ENCODE assay signal across 9 mouse cellular contexts in the genomic region with DNA sequence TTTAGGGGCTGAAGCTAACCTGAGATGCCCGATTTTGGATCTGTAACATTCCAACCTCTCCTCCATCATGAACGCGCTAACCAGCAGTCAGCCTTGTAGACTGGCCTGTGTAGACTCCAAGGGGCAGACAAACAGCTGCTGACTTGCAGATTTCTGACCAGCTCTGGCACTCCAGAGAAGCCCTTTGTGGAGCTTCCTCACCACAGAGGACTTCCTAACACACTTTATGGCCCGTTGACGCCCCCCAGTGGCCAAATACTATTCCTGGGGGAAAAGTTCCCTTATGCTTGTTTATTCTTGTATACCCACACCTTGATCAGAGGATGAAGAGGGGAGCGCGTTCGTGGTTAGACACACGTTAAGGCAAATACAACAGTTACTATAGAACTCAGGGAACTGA. TPM values are rescaled to one million over a fixed set of nuclear protein-coding genes. Genes with fewer than 3 reads are reported as not detected.
DNase-seq lines count a peak whose midpoint lies in the region; ATAC-seq and TF ChIP-seq lines count a peak whose summit lies in the region.
"Had no signal": no experiment of that assay in that cellular context is flagged by ENCODE, and none has a peak within 500 bp of the region (broad histone marks: within the 10 kb centered on the region; RNA-seq: fewer than 3 reads in every experiment).

No protein-coding gene starts in this region.

- no peak for ATAC-seq in hindbrain, postnatal 0 days
- ATAC-seq in hindbrain, embryonic 12.5 days (ENCODE audit: low FRiP score), result no peak
- no peak for ATAC-seq in heart, embryonic 16.5 days (replicated peaks; ENCODE audit: extremely low read depth, insufficient read depth, low FRiP score)

- no peak for TF ChIP-seq POLR2A in myocyte (IDR thresholded peaks at IDR 0.05; ENCODE audit: insufficient read length, low read depth)

- no peaks in the 10 kb centered on the region for H3K4me1 ChIP-seq in hindbrain, postnatal 0 days (ENCODE audit: insufficient read depth, low read length)
- no peaks in the 10 kb centered on the region for H3K4me1 ChIP-seq in hindbrain, embryonic 12.5 days
- peaks cover 7 to 20% of the 10 kb centered on the region in 2 experiments; a peak in 3 of 4 replicates for H3K4me1 ChIP-seq in ES-E14 (ENCODE audit: control insufficient read depth in 2 of 2, insufficient read depth in 2 of 2, low read length in 2 of 2, poor library complexity in 1 of 2)
- H3K4me1 ChIP-seq in heart, embryonic 16.5 days (ENCODE audit: control insufficient read depth, insufficient read depth, low read length), result peaks cover 8% of the 10 kb centered on the region

- no peaks in the 10 kb centered on the region for H3K27me3 ChIP-seq in hindbrain, postnatal 0 days (ENCODE audit: insufficient read depth, low read length)
- no peaks in the 10 kb centered on the region for H3K27me3 ChIP-seq in hindbrain, embryonic 12.5 days
- no peaks in the 10 kb centered on the region for H3K27me3 ChIP-seq in heart, embryonic 16.5 days (ENCODE audit: control insufficient read depth, insufficient read depth, low read length)
- H3K27me3 ChIP-seq in myocyte (ENCODE audit: control insufficient read depth, insufficient read depth, insufficient read length), result no peaks in the 10 kb centered on the region
- H3K27me3 ChIP-seq: limb, embryonic 13.5 days had no signal

- peak; percentile 43 for TF ChIP-seq CTCF in hindbrain, postnatal 0 days (IDR thresholded peaks at IDR 0.05; ENCODE audit: low read depth)

- no peaks in the 10 kb centered on the region for H3K9me3 ChIP-seq in hindbrain, postnatal 0 days (ENCODE audit: low read length)
- H3K9me3 ChIP-seq in hindbrain, embryonic 12.5 days (replicated peaks), result no peaks in the 10 kb centered on the region
- H3K9me3 ChIP-seq in ES-E14 (ENCODE audit: control insufficient read depth, insufficient read depth, low read depth, low read length), result no peaks in the 10 kb centered on the region
- no peaks in the 10 kb centered on the region for H3K9me3 ChIP-seq in heart, embryonic 16.5 days (replicated peaks; ENCODE audit: control insufficient read depth, low read length)
- H3K9me3 ChIP-seq: limb, embryonic 13.5 days had no signal

- H3K4me3 ChIP-seq in hindbrain, postnatal 0 days (ENCODE audit: low read length), result no peak overlapping the region
- no peak overlapping the region for H3K4me3 ChIP-seq in hindbrain, embryonic 12.5 days
- H3K4me3 ChIP-seq in ES-E14 (ENCODE audit: insufficient read depth in 1 of 2, low read depth in 1 of 2, low read length in 2 of 2, poor library complexity in 1 of 2, severe bottlenecking in 1 of 2), result peak overlapping the region; percentile 12 to 15; a peak in 2 of 4 replicates
- no peak overlapping the region for H3K4me3 ChIP-seq in heart, embryonic 16.5 days (ENCODE audit: low read length)
- no peak overlapping the region for H3K4me3 ChIP-seq in myocyte
- H3K4me3 ChIP-seq: limb, embryonic 13.5 days had no signal

- peak; percentile 16 for DNase-seq in hindbrain, postnatal 0 days (ENCODE audit: low spot score)
- DNase-seq in ES-E14 (ENCODE audit: low read depth, low spot score), result peak; percentile 91
- DNase-seq in c-Kit-negative CD71-positive TER-119-positive erythroid progenitor cells, embryonic 14.5 days (ENCODE audit: low read depth, low spot score), result peak; percentile 36
- peak; percentile 11 for DNase-seq in left cerebral cortex, postnatal 4 days
- peak; percentile 77 for DNase-seq in thymus, postnatal 25 days

- H3K79me2 ChIP-seq in myocyte (ENCODE audit: control insufficient read depth, insufficient read depth), result no peaks in the 10 kb centered on the region

- H3K9ac ChIP-seq in hindbrain, postnatal 0 days (replicated peaks; ENCODE audit: low read length), result no peak overlapping the region
- H3K9ac ChIP-seq in hindbrain, embryonic 12.5 days, result no peak overlapping the region
- H3K9ac ChIP-seq in ES-E14 (ENCODE audit: insufficient read depth, low read depth, low read length, poor library complexity, severe bottlenecking), result peak overlapping the region; percentile 44; the same call in 1 of the 2 replicates
- no peak overlapping the region for H3K9ac ChIP-seq in heart, embryonic 16.5 days (ENCODE audit: low read length)
- H3K9ac ChIP-seq: limb, embryonic 13.5 days had no signal

- H3ac ChIP-seq in myocyte (ENCODE audit: control insufficient read depth, insufficient read length), result no peak overlapping the region

- H3K4me2 ChIP-seq in hindbrain, postnatal 0 days (ENCODE audit: low read depth, low read length), result no peak overlapping the region
- H3K4me2 ChIP-seq in hindbrain, embryonic 12.5 days (replicated peaks), result no peak overlapping the region
- H3K4me2 ChIP-seq in heart, embryonic 16.5 days (ENCODE audit: low read depth, low read length), result no peak overlapping the region
- H3K4me2 ChIP-seq in myocyte (ENCODE audit: low read depth), result peak overlapping the region; percentile 23
- H3K4me2 ChIP-seq: limb, embryonic 13.5 days had no signal

- 66% methylated on average over 9 of the region's 9 CpGs for WGBS in hindbrain, postnatal 0 days
- whole genome bisulfite sequencing in hindbrain, embryonic 12.5 days, result 66% methylated on average over 9 of the region's 9 CpGs
- 54% methylated on average over 9 of the region's 9 CpGs for WGBS in heart, embryonic 16.5 days

- in situ Hi-C loops in ES-E14 (cut with MboI; ENCODE audit: low sequenced_read_pairs in 2 of 2, unreplicated experiment in 2 of 2), result no loop called here

- intact Hi-C loops in left cerebral cortex, postnatal 4 days (cut with DNase I), result no loop called here

- no peaks in the 10 kb centered on the region for H3K36me3 ChIP-seq in hindbrain, postnatal 0 days (ENCODE audit: insufficient read depth, low read length)
- H3K36me3 ChIP-seq in hindbrain, embryonic 12.5 days, result no peaks in the 10 kb centered on the region
- H3K36me3 ChIP-seq in ES-E14 (ENCODE audit: control insufficient read depth, insufficient read depth, low read length, poor library complexity, severe bottlenecking) (no peaks in the 10 kb centered on the region), myocyte (ENCODE audit: control insufficient read depth, insufficient read depth) (no peaks in the 10 kb centered on the region)
- no peaks in the 10 kb centered on the region for H3K36me3 ChIP-seq in heart, embryonic 16.5 days (ENCODE audit: control insufficient read depth, insufficient read depth)
- H3K36me3 ChIP-seq: limb, embryonic 13.5 days had no signal

- H3K27ac ChIP-seq in hindbrain, postnatal 0 days, result no peak overlapping the region
- H3K27ac ChIP-seq in hindbrain, embryonic 12.5 days, result no peak overlapping the region
- peak overlapping the region; percentile 58; the same call in 1 of the 2 replicates for H3K27ac ChIP-seq in ES-E14 (ENCODE audit: insufficient read depth, low read depth, low read length, poor library complexity, severe bottlenecking)
- H3K27ac ChIP-seq in heart, embryonic 16.5 days (ENCODE audit: low read length), result peak overlapping the region; percentile 18; the same call in 1 of the 2 replicates
- H3K27ac ChIP-seq: limb, embryonic 13.5 days had no signal

TF ChIP-seq in ES-E14, 5 proteins besides CTCF, POLR2A, EP300 and RAD21:
- TF ChIP-seq MAFK (IDR thresholded peaks at IDR 0.05; ENCODE audit: insufficient read depth, low read depth, low read length) (peak; percentile 87), CHD2 (IDR thresholded peaks at IDR 0.05; ENCODE audit: low read depth, low read length) (no peak), HCFC1 (IDR thresholded peaks at IDR 0.05; ENCODE audit: borderline replicate concordance, insufficient read depth, low read length) (no peak), ZC3H11A (IDR thresholded peaks at IDR 0.05; ENCODE audit: borderline replicate concordance, low read depth, low read length) (peak; percentile 81; the same call in 1 of the 2 replicates), ZNF384 (IDR thresholded peaks at IDR 0.05; ENCODE audit: low read depth, low read length) (no peak)
TF ChIP-seq in ES-E14: peak in this region for 2.

TF ChIP-seq in myocyte, 11 proteins besides CTCF, POLR2A, EP300 and RAD21:
- TF ChIP-seq E2F4 (IDR thresholded peaks at IDR 0.05; ENCODE audit: insufficient read depth), result no peak
- no peak for TF ChIP-seq MYOG (IDR thresholded peaks at IDR 0.05; ENCODE audit: control insufficient read depth in 1 of 3, insufficient read depth in 1 of 3, insufficient read length in 2 of 3, low read depth in 2 of 3)
- no peak for TF ChIP-seq TCF3 (IDR thresholded peaks at IDR 0.05; ENCODE audit: insufficient read length, low read depth)
- TF ChIP-seq POLR2AphosphoS2 (IDR thresholded peaks at IDR 0.05; ENCODE audit: insufficient read length, low read depth), result no peak

RNA-seq across cellular contexts. Expression of a gene that starts 12.8 kb away (rescaled TPM):
- 4.5 and 5.5 TPM in 2 replicates for total RNA-seq in hindbrain, postnatal 0 days (2014; rRNA removed)
- polyA plus RNA-seq in hindbrain, postnatal 0 days (2015; fragmentation: Nextera tagmentation; extraction: Ambion mirVana), result 3.7 and 4.0 TPM in 2 replicates
- 6.0 and 6.7 TPM in 2 replicates for polyA plus RNA-seq in hindbrain, embryonic 12.5 days (2016; fragmentation: Nextera tagmentation; extraction: Ambion mirVana)
- 8.6 and 10.3 TPM in 2 replicates for total RNA-seq in ES-E14 (2012; rRNA removed)
- 6.5 and 7.1 TPM in 2 replicates for polyA plus RNA-seq in heart, embryonic 16.5 days (2015; fragmentation: Nextera tagmentation; extraction: Ambion mirVana)
- total RNA-seq in left cerebral cortex, postnatal 4 days (2021), result 10 to 100 TPM; 14.5 to 14.8 TPM
- 2.2 TPM for polyA plus RNA-seq in myocyte (2012; fragmentation: generic; extraction: Trizol)

Comparison
In these comparisons a context has a peak if more than half of its experiments do, and no peak if none do; other contexts are left out.
1. DNase-seq: peak in every context shown above with its lines; median percentile 91 in ES-E14; 77 in thymus, postnatal 25 days; 36 in c-Kit-negative CD71-positive TER-119-positive erythroid progenitor cells, embryonic 14.5 days; 16 in hindbrain, postnatal 0 days; 11 in left cerebral cortex, postnatal 4 days.
2. H3K27ac ChIP-seq: peak in ES-E14 (single experiment) and heart, embryonic 16.5 days (single experiment); none in hindbrain, postnatal 0 days (single experiment) and hindbrain, embryonic 12.5 days (single experiment).
3. H3K4me3 ChIP-seq: peak in ES-E14 (2 of 2); none in hindbrain, postnatal 0 days (single experiment), hindbrain, embryonic 12.5 days (single experiment), heart, embryonic 16.5 days (single experiment) and myocyte (single experiment).